Mouse (Mus musculus) megakaryocyte, embryonic 14.5 days (primary cell): ENCODE data around the gene Fam189a1.

Experiments used
- FLI1 ChIP-seq: IDR thresholded peaks from 2 replicates; pipeline ENCODE4 v1.6.1; 2012; ENCODE audit warnings: low read length, inconsistent platforms, mixed read lengths
- GATA1 ChIP-seq: IDR thresholded peaks from 3 replicates; pipeline ENCODE4 v1.6.1; 2012; ENCODE audit warnings: mixed read lengths, low read length, inconsistent platforms, borderline replicate concordance

GRCm38 (mm10) chr7:65140832-65141231, 15.5 kb downstream of the Fam189a1 start:
- no peak for TF ChIP-seq GATA1
- TF ChIP-seq FLI1, result no peak
